Mouse (Mus musculus): Measurements from ENCODE around the gene Mier3.

Gene Mier3

DNA sequence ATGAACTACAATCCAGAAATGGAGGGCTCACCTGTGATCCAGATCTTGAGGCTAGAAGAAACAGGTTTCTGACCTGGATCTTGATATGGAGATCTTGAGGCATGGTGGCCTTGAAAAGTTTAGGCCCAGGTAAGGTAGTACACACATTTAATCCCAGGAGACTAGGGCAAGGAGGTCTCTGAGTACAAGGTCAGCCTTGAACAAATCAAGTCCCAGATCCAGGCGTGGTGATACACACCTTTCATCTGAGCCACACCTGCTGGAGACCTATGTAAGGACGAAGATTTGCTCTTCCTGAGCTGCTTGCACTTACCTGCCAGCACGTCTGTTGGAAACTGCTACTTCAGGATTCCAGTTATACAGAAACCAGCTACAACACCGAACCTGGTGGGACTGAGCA, at the start of gene Mier3:
Gene Mier3 (plus strand): TSS at position 301 of the 400 bp plus-strand sequence.
- no peak for DNase-seq (ENCODE audit: low read depth, low spot score)

DNA sequence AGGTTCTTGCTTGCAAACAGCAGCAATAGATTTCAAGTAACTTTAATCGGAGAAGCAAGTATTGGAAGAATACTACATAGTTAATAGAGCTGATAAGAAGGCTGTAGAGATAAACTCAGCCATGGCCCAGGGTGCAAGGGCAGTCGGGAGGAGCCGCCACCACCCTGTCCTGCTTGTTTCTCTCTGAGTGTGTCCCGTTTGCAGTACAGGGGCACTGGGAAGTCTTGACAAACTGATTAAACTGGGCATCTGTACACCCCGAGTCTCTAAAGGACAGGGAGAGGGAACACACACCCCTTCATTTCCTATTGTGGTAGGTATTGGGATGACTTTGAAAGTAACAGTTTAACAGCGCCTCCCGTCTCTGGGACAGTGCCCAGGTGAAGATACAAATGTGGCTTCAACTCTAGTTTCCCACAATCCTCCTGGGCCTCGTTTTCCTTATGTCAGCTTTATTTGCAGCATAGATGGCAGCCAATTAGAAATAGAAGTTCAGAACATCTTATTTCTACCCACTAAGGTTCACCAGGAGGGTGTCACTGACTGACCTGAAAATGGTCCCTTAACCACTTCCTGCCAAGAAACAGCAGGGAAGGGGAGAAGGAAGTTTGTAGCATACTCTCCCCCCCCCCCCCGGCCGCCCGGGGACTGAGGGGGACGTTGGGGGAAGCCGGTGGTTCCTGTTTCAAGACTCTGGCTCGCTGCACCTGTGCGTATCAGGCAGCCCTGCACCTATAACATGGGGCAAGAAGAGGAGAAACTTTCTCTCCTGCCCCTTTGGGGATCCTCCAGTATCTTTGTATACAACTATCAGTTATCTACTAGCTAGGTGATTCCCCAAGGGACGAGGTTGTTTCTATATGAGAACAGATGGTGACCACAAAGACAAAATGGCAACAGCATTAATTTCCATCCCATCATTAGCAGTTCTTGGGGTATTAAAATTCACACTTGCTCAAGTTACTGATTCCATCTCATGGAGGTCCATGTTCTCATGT, 46.3 kb upstream of the Mier3 start:
- DNase-seq (ENCODE audit: low read depth, low spot score) = no peak

GRCm38 (mm10) chr13:111640319-111640718, 40.5 kb upstream of the Mier3 start:
- DNase-seq (ENCODE audit: low read depth, low spot score) = no peak

GRCm38 (mm10) chr13:111643636-111644035, 37.1 kb upstream of the Mier3 start:
- DNase-seq (ENCODE audit: low read depth, low spot score) = no peak

DNA sequence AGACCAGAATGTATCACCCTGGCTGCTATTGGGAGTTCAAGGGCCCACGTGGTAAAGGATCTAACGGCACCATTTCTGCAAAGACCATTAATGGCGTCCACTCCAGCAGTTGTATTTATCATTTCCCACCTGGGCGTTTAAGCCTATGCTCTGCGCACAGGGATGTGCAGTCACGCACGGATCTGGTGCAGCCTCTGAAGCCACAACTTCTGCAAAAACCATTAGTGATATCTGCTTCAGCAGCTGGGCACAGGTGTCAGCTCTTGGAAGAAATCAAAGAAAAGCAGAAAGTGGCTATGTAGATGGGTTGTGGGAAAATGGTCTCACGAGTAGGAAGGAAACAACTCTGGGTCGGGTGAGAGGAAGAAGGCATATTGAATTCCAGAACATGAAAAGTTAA, 34.6 kb upstream of the Mier3 start:
- DNase-seq (ENCODE audit: low read depth, low spot score) = no peak

- no peak for DNase-seq (ENCODE audit: low read depth, low spot score)
These were observed 33.5 kb upstream of the Mier3 start for GRCm38 (mm10) chr13:111647279-111647678.

DNA sequence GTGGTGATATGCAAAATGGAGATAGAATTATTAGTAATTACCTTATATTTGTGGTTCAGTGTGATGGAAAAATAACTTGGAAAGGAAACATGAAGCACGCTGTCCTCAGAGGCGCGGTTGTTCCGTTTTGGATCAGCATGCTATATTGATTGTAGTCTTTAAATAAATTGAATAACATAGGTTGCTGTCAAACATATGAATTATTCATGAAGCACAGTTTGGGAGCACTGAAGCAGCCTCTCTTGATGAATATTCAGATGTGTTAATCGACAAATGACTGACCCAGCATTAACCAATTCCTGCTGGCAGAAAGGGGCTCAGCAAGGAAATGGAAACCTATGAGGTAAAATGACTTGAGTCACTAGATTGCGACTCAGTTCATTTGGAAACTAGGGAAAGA, 29.8 kb upstream of the Mier3 start:
- DNase-seq (ENCODE audit: low read depth, low spot score) = no peak

GRCm38 (mm10) chr13:111655273-111655672, 25.5 kb upstream of the Mier3 start:
- DNase-seq (ENCODE audit: low read depth, low spot score) = no peak

DNA sequence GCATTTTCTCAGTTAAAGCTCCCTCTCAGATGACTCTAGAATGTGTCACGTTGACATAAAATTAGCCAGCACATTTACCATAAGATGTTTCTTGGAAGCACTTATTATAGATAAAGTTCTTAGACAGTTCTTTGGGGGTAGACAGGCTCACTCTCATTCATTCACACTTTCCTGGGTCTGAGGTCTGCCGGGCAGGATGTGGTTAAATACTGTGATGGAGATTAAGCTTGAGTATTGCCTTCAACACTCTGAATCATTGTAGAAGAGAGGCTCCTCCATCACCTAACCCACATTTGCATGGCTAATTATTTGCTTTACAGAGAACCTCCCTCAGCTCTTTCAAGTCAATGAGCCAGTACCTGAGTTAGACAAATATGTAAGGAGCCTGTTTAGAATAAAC, 24.9 kb upstream of the Mier3 start:
- no peak for DNase-seq (ENCODE audit: low read depth, low spot score)

GRCm38 (mm10) chr13:111656309-111656708, 24.5 kb upstream of the Mier3 start:
- no peak for DNase-seq (ENCODE audit: low read depth, low spot score)

- no peak for DNase-seq (ENCODE audit: low read depth, low spot score)
These were observed 24.0 kb upstream of the Mier3 start for GRCm38 (mm10) chr13:111656769-111657168.

DNA sequence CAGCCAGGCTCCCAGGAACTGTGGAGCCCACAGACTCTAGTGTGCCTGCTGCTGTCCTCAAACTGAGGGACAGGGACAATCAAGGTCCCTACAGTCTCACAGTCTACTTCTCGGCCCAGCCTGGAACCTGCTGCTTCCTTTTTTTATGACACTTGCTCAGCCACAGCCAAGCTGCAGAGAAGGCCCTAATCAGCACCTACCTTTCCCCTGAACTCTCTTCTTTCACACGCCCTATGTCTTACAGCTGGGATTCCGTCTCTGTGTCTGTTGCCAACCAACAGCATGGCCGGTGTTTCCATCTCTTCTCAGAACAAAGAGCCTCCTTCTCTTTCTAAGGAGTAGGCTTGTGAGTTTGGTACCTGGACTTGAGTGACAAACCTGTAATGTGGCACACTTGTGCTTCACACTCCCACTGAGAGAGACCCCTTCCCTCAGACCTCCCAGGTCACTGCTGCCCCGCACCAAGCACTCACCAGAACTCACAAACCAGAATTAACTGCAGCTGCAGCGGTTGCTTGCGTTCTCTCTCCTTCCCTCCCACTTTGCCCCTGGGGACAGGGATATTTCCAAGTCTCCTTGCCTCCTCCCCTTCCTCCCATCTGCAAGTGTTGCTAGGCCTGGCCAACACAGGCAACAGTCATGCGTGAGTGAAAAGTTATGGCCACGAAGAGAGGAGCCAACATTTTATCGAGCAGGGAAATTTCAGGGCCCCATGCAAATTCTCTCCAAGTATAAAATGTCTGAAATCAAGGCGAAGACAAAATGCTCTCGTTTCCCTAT, 22.1 kb upstream of the Mier3 start:
- DNase-seq (ENCODE audit: low read depth, low spot score) = no peak

- no peak for DNase-seq (ENCODE audit: low read depth, low spot score)
These were observed 21.3 kb upstream of the Mier3 start for GRCm38 (mm10) chr13:111659430-111659829.

- DNase-seq (ENCODE audit: low read depth, low spot score) = no peak
These were observed 20.7 kb upstream of the Mier3 start for GRCm38 (mm10) chr13:111660072-111660471.

DNA sequence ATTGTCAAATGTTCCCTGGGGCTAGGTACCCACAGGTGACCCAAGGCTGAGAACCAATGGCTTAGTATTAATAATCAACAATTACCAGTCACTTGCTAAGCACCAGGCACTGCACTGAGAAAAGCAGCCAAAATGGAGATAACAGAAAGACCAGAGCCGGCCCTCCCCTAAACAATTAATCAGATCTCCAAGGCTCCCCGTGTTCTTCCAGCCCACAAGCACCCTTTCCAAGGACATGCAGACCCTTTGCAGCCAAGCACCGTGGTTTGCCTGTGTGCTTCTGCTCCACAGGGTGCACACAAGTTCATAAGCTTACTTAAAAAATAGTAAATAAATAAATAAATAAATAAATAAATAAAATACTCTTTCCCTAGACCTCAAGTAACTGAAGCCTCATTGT, 20.2 kb upstream of the Mier3 start:
- DNase-seq (ENCODE audit: low read depth, low spot score) = no peak

- no peak for DNase-seq (ENCODE audit: low read depth, low spot score)
These were observed 12.8 kb upstream of the Mier3 start for GRCm38 (mm10) chr13:111668016-111668415.

DNA sequence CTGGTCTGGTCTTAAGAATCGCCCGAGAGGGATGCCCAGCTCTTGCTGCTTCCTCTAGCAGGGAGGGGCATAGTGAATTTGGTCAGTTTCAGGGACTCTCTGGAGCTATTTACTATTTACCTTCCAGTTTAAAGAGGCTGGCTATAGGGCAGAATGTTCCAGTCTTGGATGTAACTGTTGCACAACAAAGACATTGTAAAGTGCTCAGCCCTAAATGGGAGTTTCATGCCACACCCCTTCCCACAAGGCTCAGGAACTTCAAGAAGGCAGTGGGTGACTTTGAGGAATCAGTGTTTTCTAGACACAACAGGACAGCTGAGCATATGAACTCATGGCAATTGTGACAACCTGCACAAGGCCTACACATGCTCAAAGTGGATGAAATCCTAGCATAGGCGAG, 3.9 kb upstream of the Mier3 start:
- DNase-seq (ENCODE audit: low read depth, low spot score) = no peak

DNA sequence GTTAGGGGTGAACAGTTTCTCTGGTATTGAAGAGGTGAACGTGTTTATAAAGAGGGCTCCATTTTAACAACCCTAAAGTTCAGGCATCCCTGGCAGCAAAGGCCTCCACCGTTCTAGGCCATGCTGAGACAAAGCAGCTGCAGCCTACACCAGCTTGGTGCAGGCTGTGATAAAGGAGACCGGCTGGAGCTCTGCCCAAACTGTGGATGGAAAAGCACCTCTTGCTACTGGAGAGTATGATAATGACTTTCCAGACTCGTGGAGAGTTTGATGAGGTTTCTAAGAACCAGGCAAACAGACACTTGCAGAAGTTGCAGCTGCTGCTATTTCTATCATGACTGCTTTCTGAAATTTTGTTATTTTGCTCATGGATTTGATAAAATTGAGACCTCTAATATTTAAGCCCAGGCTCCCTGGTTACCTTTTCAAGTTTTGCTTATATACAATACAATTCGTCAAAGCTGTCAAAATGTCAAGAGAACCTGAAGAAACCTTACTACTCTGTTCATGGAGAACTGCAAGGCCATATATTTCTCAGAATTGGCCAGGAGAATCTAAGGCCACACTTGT, 3.4 kb downstream of the Mier3 start:
- DNase-seq (ENCODE audit: low read depth, low spot score) = no peak

DNA sequence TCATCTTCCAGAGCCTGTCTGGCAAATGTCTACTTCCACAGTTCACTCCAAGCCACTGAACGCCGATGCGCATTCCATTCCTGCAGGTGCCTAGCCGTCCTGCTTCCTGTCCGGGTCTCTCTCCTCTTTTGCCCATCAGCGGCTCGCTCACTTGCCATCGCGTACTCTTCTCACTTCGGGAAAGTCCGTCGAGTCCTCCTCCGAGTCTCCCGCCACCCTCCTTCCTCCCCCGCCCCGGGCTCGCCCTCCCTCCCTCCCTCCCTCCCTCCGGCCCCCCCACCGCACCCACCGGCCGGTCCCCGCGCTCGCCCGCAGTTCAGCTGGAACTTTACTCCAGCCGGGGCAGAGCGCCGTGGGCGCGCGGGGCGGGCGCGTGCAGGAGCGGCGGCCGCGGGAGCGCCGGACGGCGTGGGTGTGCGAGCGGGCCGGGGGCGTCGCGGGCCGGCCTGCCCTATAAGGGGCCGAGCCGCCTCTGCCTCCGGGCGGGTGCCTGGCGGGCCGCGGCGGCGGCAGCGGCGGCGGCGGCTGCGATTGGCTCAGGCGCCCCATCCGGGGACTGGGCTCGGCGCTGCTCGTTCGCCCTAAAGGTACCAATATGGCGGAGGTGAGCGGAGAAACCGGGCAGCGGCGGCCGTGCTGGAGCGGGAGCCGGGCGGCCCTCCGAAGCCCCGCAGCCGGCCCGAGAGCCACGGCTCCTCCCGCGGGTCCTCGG, 5.1 kb downstream of the Mier3 start:
- peak; percentile 45 for DNase-seq (ENCODE audit: low read depth, low spot score)

GRCm38 (mm10) chr13:111686522-111687284, 5.9 kb downstream of the Mier3 start:
- no peak for DNase-seq (ENCODE audit: low read depth, low spot score)

DNA sequence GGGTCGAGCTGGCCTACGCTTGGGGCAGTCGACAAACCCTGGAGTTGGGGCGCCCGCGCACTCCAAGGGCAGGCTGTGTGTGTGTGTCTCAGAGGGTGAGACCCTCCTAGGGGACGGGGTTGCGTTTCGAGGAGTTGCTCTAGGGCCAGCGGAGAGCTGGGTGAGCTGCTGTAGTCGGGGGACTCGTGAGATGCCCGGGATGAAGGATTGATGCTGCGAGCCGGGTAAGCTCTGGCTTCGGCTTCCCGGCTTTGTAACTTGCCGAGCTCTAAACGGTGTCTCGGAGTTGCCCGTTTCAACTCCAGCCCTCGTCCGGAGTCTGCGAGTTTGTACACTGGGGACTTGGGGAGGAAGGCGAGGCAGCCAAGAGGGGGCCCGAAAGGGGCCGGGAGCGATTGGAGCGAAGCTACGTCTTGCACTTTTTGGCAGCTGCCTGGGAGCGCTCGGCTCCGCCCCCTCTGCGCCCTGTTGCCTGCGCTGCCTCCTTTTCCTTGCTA, 6.6 kb downstream of the Mier3 start:
- DNase-seq (ENCODE audit: low read depth, low spot score) = peak; percentile 39
